Mouse (Mus musculus) heart, embryonic 14.5 days (tissue): Measurements from ENCODE around the gene Tas2r107. TPM values are rescaled to one million over a fixed set of nuclear protein-coding genes. Genes with fewer than 3 reads are reported as not detected.
"Not testable (repeated sequence)": the region's sequence is repeated elsewhere in the genome, so short reads cannot be mapped to it uniquely, and the experiment has no call there.

Experiments
- ATAC-seq: fragments of 200-750 bp; cut with Nextera tagmentation; 2 replicates; pipeline ENCODE4 v1.8.0; 2017; ENCODE audit warnings: low read depth, moderate TSS enrichment; ENCODE audit not compliant: insufficient number of reproducible peaks, insufficient read depth, low FRiP score
- H3K27ac ChIP-seq, 2 experiments: fragments of 200-500 bp in 1 of 2; fragments of 300-500 bp in 1 of 2; sonication (generic) in 1 of 2; replicated peaks in 1 of 2; 2 replicates each; pipeline ENCODE4 v1.5.1; 2012 to 2014; ENCODE audit warnings: low read depth in 2 of 2, low read length in 2 of 2, control low read depth in 1 of 2, mild to moderate bottlenecking in 1 of 2, mixed read lengths in 1 of 2; ENCODE audit not compliant: control insufficient read depth in 1 of 2, insufficient read depth in 1 of 2
- H3K27me3 ChIP-seq: fragments of 300-500 bp; sonication (generic); 2 replicates; pipeline ENCODE4 v1.6.1; 2014; ENCODE audit warnings: mild to moderate bottlenecking, low read length, control low read depth; ENCODE audit not compliant: control insufficient read depth, insufficient read depth
- H3K36me3 ChIP-seq: fragments of 300-500 bp; sonication (generic); 2 replicates; pipeline ENCODE4 v1.6.1; 2014; ENCODE audit warnings: mild to moderate bottlenecking, control low read depth, low read length, mixed read lengths; ENCODE audit not compliant: control insufficient read depth, insufficient read depth
- H3K4me1 ChIP-seq, 2 experiments: fragments of 200-500 bp in 1 of 2; fragments of 300-500 bp in 1 of 2; sonication (generic) in 1 of 2; 2 replicates each; pipeline ENCODE4 v1.6.1; 2012 to 2014; ENCODE audit warnings: low read length in 2 of 2, control low read depth in 1 of 2, mixed read lengths in 1 of 2; ENCODE audit not compliant: control insufficient read depth in 2 of 2, insufficient read depth in 2 of 2
- H3K4me2 ChIP-seq: fragments of 300-500 bp; sonication (generic); 2 replicates; pipeline ENCODE4 v1.6.1; 2014; ENCODE audit warnings: mild to moderate bottlenecking, low read length
- H3K4me3 ChIP-seq, 2 experiments: fragments of 200-500 bp in 1 of 2; fragments of 300-500 bp in 1 of 2; sonication (generic) in 1 of 2; 2 replicates each; pipeline ENCODE4 v1.5.1; 2012 to 2014; ENCODE audit warnings: low read length in 2 of 2, mild to moderate bottlenecking in 2 of 2, control low read depth in 1 of 2, low read depth in 1 of 2, moderate library complexity in 1 of 2; ENCODE audit not compliant: control insufficient read depth in 1 of 2, insufficient read depth in 1 of 2
- H3K9ac ChIP-seq: fragments of 300-500 bp; sonication (generic); 2 replicates; pipeline ENCODE4 v1.6.1; 2014; ENCODE audit warnings: mild to moderate bottlenecking, low read length
- H3K9me3 ChIP-seq: fragments of 300-500 bp; sonication (generic); 2 replicates; pipeline ENCODE4 v1.6.1; 2016; ENCODE audit warnings: low read length, control low read depth; ENCODE audit not compliant: control insufficient read depth
- WGBS: fragments of 180-500 bp; shearing (Covaris S2); extraction: QIAGEN DNeasy Blood & Tissue Kit; methylation state at CpG from one replicate; pipeline ENCODE4 v1.1.7; 2014; 5-methylcytosine and 5-hydroxymethylcytosine counted together
- polyA plus RNA-seq: library from polyadenylated mRNA; unstranded; fragments of >200 nt; fragmentation: Nextera tagmentation; extraction: Ambion mirVana; gene quantifications from 2 replicates; pipeline ENCODE4 v1.2.1, GENCODE M21; 2014

The Tas2r107 gene
- not detected in 2 replicates for polyA plus RNA-seq

DNA sequence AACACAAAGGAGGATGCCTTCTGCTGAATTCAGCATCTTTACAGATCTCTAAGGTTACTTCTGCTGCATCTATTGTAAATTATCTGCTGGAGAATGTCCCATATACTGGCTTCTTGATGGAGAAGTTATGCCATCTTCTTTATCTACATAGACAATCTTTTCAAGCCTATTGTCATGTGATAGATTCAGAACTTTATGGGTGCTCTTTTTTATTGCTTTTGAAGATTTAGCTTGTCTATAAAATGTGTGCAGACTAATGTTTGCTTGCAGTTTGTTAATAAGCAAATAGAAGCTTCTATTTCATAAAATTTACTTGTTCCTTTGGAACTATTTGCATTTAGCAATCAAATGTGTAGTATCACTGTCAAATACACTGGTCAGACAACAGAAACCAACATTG is at the start of gene Tas2r107:
Gene Tas2r107, minus strand, starts transcription at position 101 of the 400 bp plus-strand sequence.
- H3K4me1 ChIP-seq = no peaks in the 10 kb centered on the region
- H3K36me3 ChIP-seq = no peaks in the 10 kb centered on the region
- no peak within 1 kb of the TSS for H3K9ac ChIP-seq
- peaks cover 8% of the 10 kb centered on the region; the same call in 1 of the 2 replicates for H3K9me3 ChIP-seq
- no peaks in the 10 kb centered on the region for H3K27me3 ChIP-seq
- no peak within 1 kb of the TSS for H3K27ac ChIP-seq
- no peak within 1 kb of the TSS for H3K4me3 ChIP-seq
- ATAC-seq = no peak
- H3K4me2 ChIP-seq = no peak within 1 kb of the TSS

- Histone ChIP-seq H3K4me1 (no peaks in the 10 kb centered on the region), H3K27ac (no peak within 1 kb of the TSS), H3K9me3 (0 out of 2 replicates have a peak, but pooled peaks cover 2% of the 10 kb centered on the region), H3K4me2 (no peak within 1 kb of the TSS), H3K4me3 (no peak within 1 kb of the TSS), H3K36me3 (no peaks in the 10 kb centered on the region), H3K9ac (no peak within 1 kb of the TSS), H3K27me3 (no peaks in the 10 kb centered on the region)
- no peak for ATAC-seq
Observed at GRCm38 (mm10) chr6:131689963-131690362, 30.0 kb upstream of the Tas2r107 start, which contains the start of gene Tas2r114. TSS of gene Tas2r114 (minus strand) at chr6:131690063.

DNA sequence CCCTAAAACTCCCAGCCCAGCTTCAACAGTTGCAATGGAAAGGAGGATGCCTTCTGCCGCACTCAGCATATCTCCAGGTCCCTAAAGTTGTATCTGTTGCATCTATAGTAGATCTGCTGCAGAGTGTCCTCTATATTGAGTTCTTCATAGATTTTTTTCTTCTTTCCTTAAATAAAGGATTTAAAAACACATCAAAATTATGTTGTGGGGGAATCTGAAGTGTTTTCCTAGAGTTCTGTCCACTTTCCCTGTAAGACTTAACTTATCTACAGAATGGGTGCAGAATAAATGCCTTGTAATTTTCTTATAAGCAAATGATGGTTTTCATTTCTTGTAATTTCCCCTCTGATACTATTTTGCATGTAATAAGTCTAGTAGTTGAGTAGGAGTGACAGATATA is 27.4 kb upstream of the Tas2r107 start, which contains the start of gene Tas2r105:
Gene Tas2r105, minus strand, starts transcription at position 101 of the 400 bp plus-strand sequence.
- H3K27ac ChIP-seq = no peak within 1 kb of the TSS

GRCm38 (mm10) chr6:131685644-131686043 is 25.7 kb upstream of the Tas2r107 start, which contains the start of gene Tas2r104:
TSS of gene Tas2r104 (minus strand) at chr6:131685744.
- no peak within 1 kb of the TSS for H3K4me2 ChIP-seq
- no peak within 1 kb of the TSS for H3K9ac ChIP-seq
- no peak within 1 kb of the TSS for H3K4me3 ChIP-seq
- H3K27me3 ChIP-seq = no peaks in the 10 kb centered on the region
- H3K36me3 ChIP-seq = no peaks in the 10 kb centered on the region
- ATAC-seq = no peak
- H3K27ac ChIP-seq = no peak within 1 kb of the TSS
- 0 out of 2 replicates have a peak, but pooled peaks cover 6% of the 10 kb centered on the region for H3K9me3 ChIP-seq
- 60% methylated on average over 1 of the region's 1 CpGs for WGBS
- H3K4me1 ChIP-seq = no peaks in the 10 kb centered on the region

More for the DNA sequence above, 27.4 kb upstream of the Tas2r107 start, which contains the start of gene Tas2r105:
- Histone ChIP-seq H3K27me3 (no peaks in the 10 kb centered on the region), H3K9ac (no peak within 1 kb of the TSS), H3K4me3 (no peak within 1 kb of the TSS), H3K4me1 (no peaks in the 10 kb centered on the region), H3K9me3 (0 out of 2 replicates have a peak, but pooled peaks cover 6% of the 10 kb centered on the region), H3K4me2 (no peak within 1 kb of the TSS), H3K36me3 (no peaks in the 10 kb centered on the region)
- WGBS = 72% methylated on average over 1 of the region's 1 CpGs
- no peak for ATAC-seq

DNA sequence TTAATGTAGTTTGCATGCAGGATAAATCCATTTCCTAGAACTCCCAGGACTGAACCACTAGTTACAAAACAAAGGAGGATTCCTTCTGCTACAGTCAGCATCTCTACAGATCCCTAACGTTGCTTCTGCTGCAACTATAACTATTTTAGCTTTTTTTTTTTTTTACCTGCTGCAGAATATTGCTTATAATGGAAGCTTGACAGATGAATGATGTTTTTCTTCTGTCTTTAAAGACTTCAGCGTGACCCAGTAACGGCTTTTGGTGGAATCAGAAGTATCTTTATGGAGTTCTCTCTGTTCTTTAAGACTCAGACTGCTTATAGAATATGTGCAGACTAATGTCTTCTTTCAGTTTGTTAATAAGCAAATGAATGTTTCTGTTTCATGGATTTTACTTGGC is 18.8 kb upstream of the Tas2r107 start, which contains the start of gene Tas2r106:
Gene Tas2r106, minus strand, starts transcription at position 101 of the 400 bp plus-strand sequence.
- Histone ChIP-seq H3K4me1 (no peaks in the 10 kb centered on the region), H3K27ac (no peak within 1 kb of the TSS), H3K4me3 (no peak within 1 kb of the TSS), H3K4me2 (no peak within 1 kb of the TSS), H3K9ac (no peak within 1 kb of the TSS), H3K9me3 (peaks cover 14% of the 10 kb centered on the region; the same call in 1 of the 2 replicates), H3K36me3 (no peaks in the 10 kb centered on the region), H3K27me3 (no peaks in the 10 kb centered on the region)
- no peak for ATAC-seq
- 62% methylated on average over 3 of the region's 3 CpGs for WGBS

- Histone ChIP-seq H3K4me2 (no peak within 1 kb of the TSS), H3K27me3 (no peaks in the 10 kb centered on the region), H3K27ac (no peak within 1 kb of the TSS), H3K4me3 (no peak within 1 kb of the TSS), H3K9me3 (no peaks in the 10 kb centered on the region), H3K9ac (no peak within 1 kb of the TSS), H3K36me3 (no peaks in the 10 kb centered on the region), H3K4me1 (no peaks in the 10 kb centered on the region)
- WGBS = 60% methylated on average over 3 of the region's 3 CpGs
- ATAC-seq = no peak
Observed at GRCm38 (mm10) chr6:131630812-131631211, 29.1 kb downstream of the Tas2r107 start, which contains the start of gene Tas2r130. TSS of gene Tas2r130 (minus strand) at chr6:131630912.

GRCm38 (mm10) chr6:131609956-131610355 is 50.0 kb downstream of the Tas2r107 start:
- H3K36me3 ChIP-seq, H3K27me3 ChIP-seq, H3K9me3 ChIP-seq, H3K4me1 ChIP-seq, ATAC-seq, H3K4me2 ChIP-seq, H3K9ac ChIP-seq, H3K27ac ChIP-seq, H3K4me3 ChIP-seq: not testable (repeated sequence)
- 85% methylated on average over 1 of the region's 1 CpGs for WGBS
